Mouse (Mus musculus) limb, embryonic 11.5 days (tissue): ENCODE data around the gene Unc13c. TPM values are rescaled to one million over a fixed set of nuclear protein-coding genes. Genes with fewer than 3 reads are reported as not detected.
A peak's percentile ranks its signal among the peaks of the same experiment; 100 is the strongest.

Experiments used
- ATAC-seq: fragments of 200-750 bp; cut with Nextera tagmentation; 2 replicates; pipeline ENCODE4 v1.8.0; 2017; ENCODE audit warnings: low read depth; ENCODE audit not compliant: insufficient number of reproducible peaks, low FRiP score, low TSS enrichment
- DNase-seq: peaks from one replicate; pipeline ENCODE4 v3.0.0-alpha.2; 2015; ENCODE audit warnings: low spot score
- H3K27ac ChIP-seq: fragments of 300-500 bp; sonication (generic); replicated peaks from 2 replicates; pipeline ENCODE4 v1.5.1; 2014; ENCODE audit warnings: low read depth, mild to moderate bottlenecking, low read length
- H3K27me3 ChIP-seq: fragments of 300-500 bp; sonication (generic); 2 replicates; pipeline ENCODE4 v1.6.1; 2014; ENCODE audit warnings: mild to moderate bottlenecking, low read length, mixed read lengths; ENCODE audit not compliant: control insufficient read depth, insufficient read depth
- H3K36me3 ChIP-seq: fragments of 300-500 bp; sonication (generic); 2 replicates; pipeline ENCODE4 v1.6.1; 2014; ENCODE audit warnings: mild to moderate bottlenecking, low read length, moderate library complexity, mixed read lengths; ENCODE audit not compliant: control insufficient read depth, insufficient read depth
- H3K4me1 ChIP-seq: fragments of 300-500 bp; sonication (generic); 2 replicates; pipeline ENCODE4 v1.6.1; 2014; ENCODE audit warnings: low read length, mixed read lengths; ENCODE audit not compliant: control insufficient read depth, insufficient read depth
- H3K4me2 ChIP-seq: fragments of 300-500 bp; sonication (generic); 2 replicates; pipeline ENCODE4 v1.6.1; 2014; ENCODE audit warnings: low read depth, mild to moderate bottlenecking, moderate library complexity; ENCODE audit not compliant: severe bottlenecking
- H3K4me3 ChIP-seq: fragments of 300-500 bp; sonication (generic); 2 replicates; pipeline ENCODE4 v1.5.1; 2014; ENCODE audit warnings: low read depth, low read length
- H3K9ac ChIP-seq: fragments of 300-500 bp; sonication (generic); 2 replicates; pipeline ENCODE4 v1.6.1; 2014; ENCODE audit warnings: mild to moderate bottlenecking, low read length
- H3K9me3 ChIP-seq: fragments of 300-500 bp; sonication (generic); 2 replicates; pipeline ENCODE4 v1.6.1; 2016; ENCODE audit warnings: low read length; ENCODE audit not compliant: control insufficient read depth
- WGBS: fragments of 180-500 bp; shearing (Covaris S2); extraction: QIAGEN DNeasy Blood & Tissue Kit; methylation state at CpG from one replicate; pipeline ENCODE4 v1.1.7; 2014; 5-methylcytosine and 5-hydroxymethylcytosine counted together
- polyA plus RNA-seq: library from polyadenylated mRNA; unstranded; fragments of >200 nt; fragmentation: Nextera tagmentation; extraction: Ambion mirVana; gene quantifications from 2 replicates; pipeline ENCODE4 v1.2.1, GENCODE M21; 2014

Unc13c gene
- polyA plus RNA-seq, 1 experiment from 2014 or later, result 0.19 TPM

- 90% methylated on average over 1 of the region's 1 CpGs for WGBS
Observed at GRCm38 (mm10) chr9:73638119-73638518, 330.6 kb downstream of the Unc13c start.

GRCm38 (mm10) chr9:73625171-73625570 is 343.6 kb downstream of the Unc13c start:
- no peak for ATAC-seq

More at GRCm38 (mm10) chr9:73638119-73638518, 330.6 kb downstream of the Unc13c start:
- ATAC-seq (no peak), DNase-seq (no peak)
- Histone ChIP-seq H3K4me3 (no peak overlapping the region), H3K27ac (no peak overlapping the region), H3K36me3 (no peaks in the 10 kb centered on the region), H3K4me2 (no peak overlapping the region), H3K27me3 (no peaks in the 10 kb centered on the region), H3K9me3 (no peaks in the 10 kb centered on the region), H3K4me1 (no peaks in the 10 kb centered on the region), H3K9ac (no peak overlapping the region)

GRCm38 (mm10) chr9:73612896-73613295 is 355.9 kb downstream of the Unc13c start:
- WGBS, result 85% methylated on average over 4 of the region's 4 CpGs
- H3K27me3 ChIP-seq, result no peaks in the 10 kb centered on the region
- ATAC-seq (no peak), DNase-seq (no peak)
- no peak overlapping the region for H3K4me2 ChIP-seq
- no peak overlapping the region for H3K27ac ChIP-seq
- H3K9ac ChIP-seq, result no peak overlapping the region
- H3K36me3 ChIP-seq, result no peaks in the 10 kb centered on the region
- no peak overlapping the region for H3K4me3 ChIP-seq
- H3K9me3 ChIP-seq, result no peaks in the 10 kb centered on the region
- H3K4me1 ChIP-seq, result no peaks in the 10 kb centered on the region

More at GRCm38 (mm10) chr9:73625171-73625570, 343.6 kb downstream of the Unc13c start:
- Histone ChIP-seq H3K9ac (no peak overlapping the region), H3K27ac (no peak overlapping the region), H3K4me1 (no peaks in the 10 kb centered on the region), H3K4me3 (no peak overlapping the region), H3K4me2 (no peak overlapping the region), H3K9me3 (no peaks in the 10 kb centered on the region), H3K36me3 (no peaks in the 10 kb centered on the region), H3K27me3 (no peaks in the 10 kb centered on the region)
- 60% methylated on average over 1 of the region's 1 CpGs for WGBS
- no peak for DNase-seq

DNA sequence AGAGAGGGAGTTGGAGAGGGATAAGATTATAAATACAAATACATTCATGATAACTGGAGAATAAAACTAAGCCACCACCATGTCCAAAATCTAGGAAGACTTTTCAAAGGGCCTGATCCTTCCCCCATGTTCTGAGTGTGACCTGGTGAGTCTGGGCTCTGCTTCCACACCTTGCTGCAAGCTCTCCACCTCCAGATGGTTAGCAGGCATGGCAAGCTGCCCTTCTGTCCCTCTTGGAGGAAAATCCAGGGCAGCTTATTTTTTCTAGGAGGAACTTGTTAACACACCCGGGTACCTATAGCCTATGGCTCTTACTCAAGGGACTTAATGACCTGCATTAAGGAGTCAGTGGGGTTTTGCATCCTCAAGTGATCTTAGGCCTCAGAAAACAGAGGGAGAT is 364.8 kb downstream of the Unc13c start:
- no peak overlapping the region for H3K27ac ChIP-seq
- H3K4me3 ChIP-seq, result no peak overlapping the region
- WGBS, result 80% methylated on average over 1 of the region's 1 CpGs
- ATAC-seq, result no peak
- H3K9me3 ChIP-seq, result no peaks in the 10 kb centered on the region
- H3K9ac ChIP-seq, result no peak overlapping the region
- H3K4me2 ChIP-seq, result no peak overlapping the region
- no peaks in the 10 kb centered on the region for H3K27me3 ChIP-seq
- DNase-seq, result no peak
- H3K4me1 ChIP-seq, result no peaks in the 10 kb centered on the region
- H3K36me3 ChIP-seq, result no peaks in the 10 kb centered on the region

DNA sequence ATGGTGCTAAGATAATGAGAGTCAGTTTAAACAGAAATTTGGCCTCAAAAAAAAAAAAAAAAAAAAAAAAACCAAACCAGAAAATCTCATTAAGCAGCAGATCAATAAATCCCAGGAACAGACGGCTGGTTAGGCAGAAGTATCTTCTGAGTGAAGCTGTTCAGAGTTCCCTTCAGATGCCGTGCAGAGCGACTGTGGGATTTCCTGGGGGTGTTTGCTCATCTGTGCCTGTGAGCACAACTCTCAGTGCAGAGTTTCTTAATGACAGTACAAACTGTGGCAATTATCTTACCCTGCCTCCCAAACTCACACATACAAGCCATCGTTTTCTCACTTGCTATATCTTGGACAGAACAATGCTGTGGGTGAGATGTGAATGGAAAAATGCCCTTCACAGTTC is 403.2 kb downstream of the Unc13c start:
- Histone ChIP-seq H3K9ac (no peak overlapping the region), H3K4me1 (no peaks in the 10 kb centered on the region), H3K4me2 (no peak overlapping the region), H3K27ac (no peak overlapping the region), H3K9me3 (no peaks in the 10 kb centered on the region), H3K36me3 (no peaks in the 10 kb centered on the region), H3K27me3 (no peaks in the 10 kb centered on the region), H3K4me3 (no peak overlapping the region)
- 24% methylated on average over 4 of the region's 4 CpGs for WGBS
- DNase-seq (no peak), ATAC-seq (no peak)

GRCm38 (mm10) chr9:73560037-73560436 is 408.7 kb downstream of the Unc13c start:
- Histone ChIP-seq H3K36me3 (no peaks in the 10 kb centered on the region), H3K9me3 (no peaks in the 10 kb centered on the region), H3K27ac (no peak overlapping the region), H3K4me2 (no peak overlapping the region), H3K9ac (no peak overlapping the region), H3K27me3 (no peaks in the 10 kb centered on the region), H3K4me3 (no peak overlapping the region), H3K4me1 (no peaks in the 10 kb centered on the region)
- no peak for DNase-seq
- 29% methylated on average over 5 of the region's 5 CpGs for WGBS
- ATAC-seq, result no peak

- peak; percentile 74 for DNase-seq
Observed at GRCm38 (mm10) chr9:73557805-73558204, 411.0 kb downstream of the Unc13c start.

GRCm38 (mm10) chr9:73555354-73555753 is 413.4 kb downstream of the Unc13c start:
- Histone ChIP-seq H3K4me1 (no peaks in the 10 kb centered on the region), H3K36me3 (no peaks in the 10 kb centered on the region), H3K9ac (no peak overlapping the region), H3K27ac (no peak overlapping the region), H3K4me2 (no peak overlapping the region), H3K4me3 (no peak overlapping the region), H3K27me3 (no peaks in the 10 kb centered on the region), H3K9me3 (no peaks in the 10 kb centered on the region)
- ATAC-seq (no peak), DNase-seq (no peak)
- WGBS, result 77% methylated on average over 6 of the region's 6 CpGs

More at GRCm38 (mm10) chr9:73557805-73558204, 411.0 kb downstream of the Unc13c start:
- Histone ChIP-seq H3K4me3 (no peak overlapping the region), H3K4me1 (no peaks in the 10 kb centered on the region), H3K36me3 (no peaks in the 10 kb centered on the region), H3K9me3 (no peaks in the 10 kb centered on the region), H3K9ac (no peak overlapping the region), H3K4me2 (no peak overlapping the region), H3K27me3 (no peaks in the 10 kb centered on the region), H3K27ac (no peak overlapping the region)
- 47% methylated on average over 2 of the region's 2 CpGs for WGBS
- ATAC-seq, result no peak

DNA sequence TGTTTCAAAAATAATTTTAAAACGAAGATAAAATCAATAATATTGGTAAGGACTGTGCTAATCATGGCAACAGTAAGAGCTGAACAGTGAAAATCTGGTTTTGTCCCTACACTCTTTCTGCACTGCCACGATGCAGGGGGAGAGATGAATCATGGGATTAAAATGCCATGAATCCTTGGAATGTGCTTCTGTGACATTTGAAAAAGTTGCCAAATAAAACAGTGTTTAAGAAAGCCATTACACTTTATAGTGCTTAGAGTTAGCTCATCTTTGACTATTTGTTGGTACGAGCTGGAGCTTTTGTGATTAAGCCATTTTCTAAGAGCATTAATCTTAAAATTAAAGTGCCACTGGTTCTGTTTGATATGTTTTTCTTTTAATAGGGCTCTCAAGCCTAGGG is 496.2 kb downstream of the Unc13c start:
- ATAC-seq, result no peak
- 65% methylated on average over 3 of the region's 3 CpGs for WGBS
- H3K9me3 ChIP-seq, result no peaks in the 10 kb centered on the region
- no peak overlapping the region for H3K9ac ChIP-seq
- H3K4me1 ChIP-seq, result no peaks in the 10 kb centered on the region
- no peaks in the 10 kb centered on the region for H3K36me3 ChIP-seq
- DNase-seq, result no peak
- H3K4me2 ChIP-seq, result no peak overlapping the region
- no peak overlapping the region for H3K4me3 ChIP-seq
- no peak overlapping the region for H3K27ac ChIP-seq
- H3K27me3 ChIP-seq, result no peaks in the 10 kb centered on the region
